Mouse (Mus musculus): ENCODE results near the gene Lgals3bp. TPM values are rescaled to one million over a fixed set of nuclear protein-coding genes. Genes with fewer than 3 reads are reported as not detected.

The Lgals3bp gene
- total RNA-seq, 2 experiments from 2014 or later = 17.8 to 18.3 TPM

GRCm38 (mm10) chr11:118362971-118363518, 38.8 kb downstream of the Lgals3bp start:
- Histone ChIP-seq H3K27ac (peak overlapping the region; percentile 80), H3K4me3 (no peak overlapping the region)
- TF ChIP-seq CTCF (conservative IDR thresholded peaks at IDR 0.05) = no peak
- peak in 1 of 2 experiments; percentile 29 for DNase-seq (ENCODE audit: low spot score in 2 of 2)

DNA sequence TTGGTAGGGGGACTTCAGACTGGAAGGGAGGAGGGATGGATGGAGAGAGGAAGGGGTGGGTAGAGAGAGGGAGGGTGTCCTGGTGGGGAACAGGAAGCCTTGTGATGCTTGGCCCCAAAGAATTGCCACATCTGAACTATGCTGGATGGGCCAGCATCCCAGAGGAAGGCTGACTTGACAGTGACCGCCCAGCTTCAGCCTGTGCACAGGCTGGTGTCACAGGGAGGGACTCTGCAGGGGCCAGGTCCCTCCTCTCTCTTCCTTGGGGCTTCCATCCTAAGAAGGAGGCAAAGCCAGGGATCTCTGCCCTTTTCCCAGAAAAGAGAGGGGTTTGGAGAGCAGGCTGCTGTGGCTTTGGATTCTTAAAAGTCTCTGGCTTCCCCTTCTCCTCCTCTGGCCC, 39.4 kb downstream of the Lgals3bp start:
- no peak for TF ChIP-seq CTCF (conservative IDR thresholded peaks at IDR 0.05)
- Histone ChIP-seq H3K27ac (peak overlapping the region; percentile 80; the same call in 1 of the 2 replicates), H3K4me3 (no peak overlapping the region)
- no peak for DNase-seq (ENCODE audit: low spot score in 2 of 2)

DNA sequence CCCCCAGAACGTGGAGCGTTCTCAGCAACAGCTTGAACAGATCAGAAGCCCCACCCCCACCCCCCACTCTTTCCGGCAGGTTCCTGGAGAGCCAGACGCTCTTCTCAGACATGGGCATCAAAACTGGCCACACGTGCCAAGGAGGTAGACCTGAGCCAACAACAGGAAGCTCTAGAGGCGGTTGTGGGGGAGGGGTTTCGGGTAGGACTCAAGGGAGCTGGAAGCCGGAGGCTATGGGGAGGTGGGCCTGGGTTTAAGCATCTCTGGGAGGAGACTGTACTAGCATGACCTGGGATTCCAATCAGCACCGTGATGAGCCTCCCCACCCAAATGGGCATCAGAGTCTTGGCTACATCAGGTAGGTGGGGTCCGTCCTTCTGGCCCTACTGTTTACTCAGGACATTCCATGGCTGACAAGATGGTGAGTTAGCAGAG, 41.0 kb downstream of the Lgals3bp start:
- no peak for DNase-seq (ENCODE audit: low spot score in 2 of 2)
- no peak overlapping the region for H3K4me3 ChIP-seq
- H3K27ac ChIP-seq = no peak overlapping the region
- TF ChIP-seq CTCF (conservative IDR thresholded peaks at IDR 0.05) = no peak

GRCm38 (mm10) chr11:118360491-118360890, 41.4 kb downstream of the Lgals3bp start:
- TF ChIP-seq CTCF (conservative IDR thresholded peaks at IDR 0.05) = no peak

GRCm38 (mm10) chr11:118355640-118356039, 46.3 kb downstream of the Lgals3bp start, which contains the start of gene Timp2:
TSS of gene Timp2 (minus strand) at chr11:118355740.
- Histone ChIP-seq H3K4me3 (peak within 1 kb of the TSS; percentile 76), H3K27ac (peak within 1 kb of the TSS; percentile 93)
- no peak for TF ChIP-seq CTCF (conservative IDR thresholded peaks at IDR 0.05)
- DNase-seq (ENCODE audit: low spot score in 2 of 2) = no peak

More at GRCm38 (mm10) chr11:118360491-118360890, 41.4 kb downstream of the Lgals3bp start:
- Histone ChIP-seq H3K4me3 (no peak overlapping the region), H3K27ac (no peak overlapping the region)
- no peak for DNase-seq (ENCODE audit: low spot score in 2 of 2)

DNA sequence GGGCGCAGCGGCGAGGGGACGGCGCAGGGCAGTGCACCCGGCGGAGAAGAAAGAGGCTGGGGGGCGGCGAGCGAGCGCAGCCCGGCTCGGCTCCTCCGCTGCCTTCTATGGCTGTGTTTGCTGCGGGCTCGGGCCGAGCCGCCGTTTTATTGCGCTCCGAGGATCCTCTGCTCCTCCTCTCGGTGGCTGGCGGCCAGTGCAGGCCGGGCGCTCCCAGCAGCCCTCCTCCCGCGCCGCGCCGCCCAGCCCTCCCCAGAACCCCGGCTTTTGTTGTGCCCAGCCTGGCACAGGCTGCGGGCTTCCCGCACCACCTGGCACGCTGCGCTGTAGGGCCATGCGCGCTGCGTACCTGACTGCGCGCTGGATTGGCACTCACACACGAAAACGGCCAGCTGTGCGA, 46.7 kb downstream of the Lgals3bp start:
- H3K4me3 ChIP-seq = peak overlapping the region; percentile 76
- peak; percentile 88 for TF ChIP-seq CTCF (conservative IDR thresholded peaks at IDR 0.05)
- DNase-seq (ENCODE audit: low spot score in 2 of 2) = peak; percentile 86 to 89
- H3K27ac ChIP-seq = peak overlapping the region; percentile 93

DNA sequence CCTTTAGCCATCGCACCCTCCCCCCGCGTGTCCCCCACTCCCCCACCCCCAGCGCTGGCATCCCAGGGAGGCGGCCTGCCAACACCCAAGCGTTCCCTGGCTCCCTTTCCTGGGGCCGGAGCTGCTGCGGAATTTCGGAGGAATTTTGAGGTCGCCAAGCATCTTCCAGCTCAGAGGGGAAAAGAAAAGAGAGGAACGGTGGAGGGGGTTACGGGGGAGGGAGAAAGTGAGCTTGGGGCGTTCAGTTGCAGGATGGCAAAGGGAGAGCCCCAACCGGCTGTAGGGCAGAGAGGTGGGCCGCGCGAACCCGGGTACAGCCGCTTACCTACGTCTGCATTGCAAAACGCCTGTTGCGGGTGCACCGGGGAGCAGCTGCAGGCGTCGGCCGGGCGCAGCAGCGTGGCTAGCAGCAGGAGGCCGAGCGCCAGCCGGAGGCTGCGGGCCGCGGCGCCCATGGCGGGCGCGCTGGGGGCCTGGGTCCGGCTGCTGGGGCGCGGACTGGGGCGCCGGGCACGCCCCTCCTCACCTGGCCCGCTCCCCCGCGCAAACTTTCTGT, 47.2 kb downstream of the Lgals3bp start:
- peak overlapping the region; percentile 76 for H3K4me3 ChIP-seq
- TF ChIP-seq CTCF (conservative IDR thresholded peaks at IDR 0.05) = no peak
- DNase-seq (ENCODE audit: low spot score in 2 of 2) = peak in 1 of 2 experiments; percentile 39
- peak overlapping the region; percentile 93 for H3K27ac ChIP-seq

- no peak overlapping the region for H3K4me3 ChIP-seq
- H3K27ac ChIP-seq = peak overlapping the region; percentile 28; the same call in 1 of the 2 replicates
- TF ChIP-seq CTCF (conservative IDR thresholded peaks at IDR 0.05) = no peak
- no peak for DNase-seq (ENCODE audit: low spot score in 2 of 2)
Observed at GRCm38 (mm10) chr11:118349494-118349893, 52.4 kb downstream of the Lgals3bp start.

DNA sequence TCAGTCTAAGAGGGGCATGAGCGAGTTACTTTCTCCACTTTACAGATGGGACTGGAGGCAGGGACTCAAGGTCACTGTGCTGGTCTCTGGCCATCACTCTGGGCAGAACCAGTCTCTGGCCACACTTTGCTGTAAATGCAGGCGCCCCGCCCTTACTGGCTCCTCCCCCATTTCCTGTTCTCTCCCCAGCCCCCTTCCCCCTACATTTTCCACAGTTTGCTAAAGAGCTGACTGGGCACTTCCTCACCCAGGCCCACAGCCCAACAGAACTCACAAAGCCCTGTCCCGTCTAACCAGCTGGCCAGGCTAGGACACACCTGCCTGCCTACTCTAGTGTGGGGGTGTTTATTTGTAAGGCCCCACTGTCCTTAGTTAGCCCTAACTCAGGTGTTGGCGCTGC, 53.0 kb downstream of the Lgals3bp start:
- no peak for TF ChIP-seq CTCF (conservative IDR thresholded peaks at IDR 0.05)
- Histone ChIP-seq H3K27ac (peak overlapping the region; percentile 28; the same call in 1 of the 2 replicates), H3K4me3 (no peak overlapping the region)
- DNase-seq (ENCODE audit: low spot score in 2 of 2) = no peak

GRCm38 (mm10) chr11:118348419-118348818, 53.5 kb downstream of the Lgals3bp start:
- Histone ChIP-seq H3K27ac (no peak overlapping the region; the same call in 1 of the 2 replicates), H3K4me3 (no peak overlapping the region)
- no peak for DNase-seq (ENCODE audit: low spot score in 2 of 2)
- TF ChIP-seq CTCF (conservative IDR thresholded peaks at IDR 0.05) = no peak

DNA sequence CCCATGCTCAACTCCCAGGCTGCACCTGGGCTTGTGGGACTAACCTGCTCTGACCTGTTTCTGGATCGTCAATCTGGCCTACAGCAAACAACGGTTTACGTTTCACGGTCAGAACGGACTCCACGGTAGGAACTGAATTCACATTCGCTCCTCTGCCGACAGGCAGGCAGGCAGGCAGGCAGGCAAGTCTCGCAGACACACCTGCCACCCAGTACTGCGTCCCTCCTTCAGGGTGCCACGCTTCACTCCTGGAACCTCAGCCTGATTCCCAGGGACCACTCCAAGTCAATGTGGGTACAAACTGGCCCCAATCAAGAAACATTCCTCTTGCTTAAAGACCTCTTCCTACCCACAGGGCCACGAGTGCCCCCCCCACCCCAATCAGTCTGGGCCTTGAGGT, 54.0 kb downstream of the Lgals3bp start:
- no peak overlapping the region for H3K27ac ChIP-seq
- no peak overlapping the region for H3K4me3 ChIP-seq
- no peak for DNase-seq (ENCODE audit: low spot score in 2 of 2)
- TF ChIP-seq CTCF (conservative IDR thresholded peaks at IDR 0.05) = no peak

DNA sequence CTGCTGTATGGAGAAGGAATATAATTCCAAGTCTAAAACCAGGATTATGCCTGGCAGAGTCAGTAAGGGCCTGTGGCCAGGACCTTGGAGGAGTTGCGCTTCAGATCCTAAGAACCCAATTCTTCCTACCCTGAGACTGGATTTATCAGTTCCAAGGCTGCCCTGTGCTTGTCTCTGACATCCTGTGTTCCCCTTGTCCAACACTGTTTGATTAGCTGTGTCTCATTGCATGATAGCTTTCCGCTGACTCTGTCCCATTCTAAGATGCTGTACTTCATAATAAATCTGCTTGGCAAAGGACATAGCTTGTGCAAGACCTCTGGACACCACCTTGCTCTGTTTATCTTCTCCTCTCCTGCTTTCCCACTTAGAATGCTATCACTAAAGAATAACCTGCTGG, 54.5 kb downstream of the Lgals3bp start:
- no peak for DNase-seq (ENCODE audit: low spot score in 2 of 2)
- Histone ChIP-seq H3K4me3 (no peak overlapping the region), H3K27ac (no peak overlapping the region)
- no peak for TF ChIP-seq CTCF (conservative IDR thresholded peaks at IDR 0.05)

GRCm38 (mm10) chr11:118346395-118347096, 55.3 kb downstream of the Lgals3bp start:
- H3K27ac ChIP-seq = no peak overlapping the region
- DNase-seq (ENCODE audit: low spot score in 2 of 2) = no peak
- TF ChIP-seq CTCF (conservative IDR thresholded peaks at IDR 0.05) = peak; percentile 43
- no peak overlapping the region for H3K4me3 ChIP-seq
